Mouse (Mus musculus) MEL (cell line): ENCODE measurements at regions not wholly inside any gene's neighbourhood (a gene's known extent, or its start where the extent isn't known, plus 50 kb on each side); places are given as distances from the start of the nearest gene placed in this dataset.

ENCODE experiments used
- CTCF ChIP-seq, 3 experiments: IDR thresholded peaks in 2 of 3; conservative IDR thresholded peaks in 1 of 3; 2 replicates each; pipeline ENCODE4 v1.5.1; 2011 to 2012; ENCODE audit warnings: low read length in 3 of 3, low read depth in 2 of 3, mild to moderate bottlenecking in 2 of 3, improper control_type of control experiment in 1 of 3, inconsistent platforms in 1 of 3, mixed read lengths in 1 of 3, moderate library complexity in 1 of 3; ENCODE audit not compliant: control insufficient read depth in 1 of 3, insufficient read depth in 1 of 3, poor library complexity in 1 of 3, severe bottlenecking in 1 of 3
- MYC ChIP-seq: IDR thresholded peaks from 2 replicates; pipeline ENCODE4 v1.6.1; 2011; ENCODE audit warnings: low read depth, mild to moderate bottlenecking, low read length, improper control_type of control experiment, moderate library complexity
- USF1 ChIP-seq: IDR thresholded peaks from 2 replicates; pipeline ENCODE4 v1.6.1; 2014; ENCODE audit warnings: low read depth, mild to moderate bottlenecking, inconsistent platforms, low read length, improper control_type of control experiment, moderate library complexity

DNA sequence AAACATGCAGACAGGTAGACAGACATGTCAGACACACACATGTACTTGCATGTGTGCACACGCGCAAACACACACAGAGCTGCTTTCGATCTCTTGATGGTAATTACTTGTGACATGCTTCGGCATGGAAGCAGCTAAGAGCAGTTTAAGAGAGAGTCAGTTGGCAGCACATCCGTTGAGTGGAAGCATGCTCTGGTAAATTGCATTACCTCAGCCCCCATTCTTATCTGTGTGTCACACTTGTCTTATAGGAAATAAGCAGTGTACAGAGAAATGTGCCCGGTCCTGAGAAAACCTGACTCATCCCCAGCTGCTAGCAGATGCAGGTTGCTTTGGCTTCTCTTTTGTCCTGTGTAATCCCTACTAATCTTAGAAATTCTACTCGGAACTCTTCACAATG is 80.0 kb upstream of the Tmem150c start:
- TF ChIP-seq CTCF (IDR thresholded peaks at IDR 0.05 in 2 of 3, conservative IDR thresholded peaks at IDR 0.05 in 1 of 3; ENCODE audit: control insufficient read depth in 1 of 3, insufficient read depth in 1 of 3, low read depth in 2 of 3, low read length in 3 of 3, poor library complexity in 1 of 3, severe bottlenecking in 1 of 3) (no peak), USF1 (no peak), MYC (peak; percentile 94)
